ENCODE assay signal across 8 mouse cellular contexts in the genomic region with DNA sequence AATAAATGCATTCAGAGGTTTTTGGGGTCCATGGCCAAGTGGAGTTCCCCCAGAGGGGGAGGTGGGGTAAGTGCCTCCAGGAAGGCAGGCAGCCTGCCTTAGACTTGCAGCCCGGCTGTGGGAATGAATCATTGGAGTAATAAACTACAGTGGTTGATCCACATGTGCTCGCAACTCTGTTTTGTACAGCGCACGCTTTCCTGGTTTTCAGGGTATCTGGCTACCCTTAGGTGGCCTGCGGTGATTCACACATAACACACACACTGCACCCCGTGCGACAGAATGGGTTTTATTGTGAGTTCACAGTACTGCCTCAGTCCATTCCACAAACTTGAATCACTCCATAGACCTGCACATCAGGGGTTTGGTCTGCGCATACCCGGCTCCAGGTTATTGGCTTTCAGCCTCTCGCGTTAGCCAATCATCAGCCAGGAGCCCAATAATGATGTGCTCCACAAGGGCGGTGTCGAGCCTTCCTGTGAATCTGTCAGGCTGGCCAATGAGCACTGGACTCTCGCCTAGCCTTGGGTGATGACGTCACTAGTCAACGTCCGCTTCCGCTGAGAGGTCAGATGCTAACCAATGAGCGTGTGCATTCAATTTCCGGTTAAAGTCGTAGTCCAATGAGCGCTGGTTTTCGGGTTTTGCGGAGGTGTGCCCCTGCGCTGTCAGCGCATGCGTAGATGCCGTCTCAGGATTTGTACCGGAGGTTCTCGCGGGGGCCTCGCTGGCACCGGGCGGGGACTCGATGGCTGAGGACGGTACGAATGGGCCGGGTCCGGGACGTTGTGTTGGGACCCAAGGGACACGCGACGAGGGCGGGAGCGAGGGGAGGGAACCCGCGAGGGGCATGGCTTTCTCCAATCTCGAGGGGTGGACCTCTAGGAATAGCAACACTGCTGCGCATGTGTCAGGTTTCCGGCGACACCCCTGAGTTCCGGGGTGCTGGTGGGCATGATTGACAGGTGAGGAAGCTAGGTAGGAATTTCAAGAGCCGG. TPM values are rescaled to one million over a fixed set of nuclear protein-coding genes. Genes with fewer than 3 reads are reported as not detected.
DNase-seq lines count a peak whose midpoint lies in the region; ATAC-seq lines count a peak whose summit lies in the region.

A gene (plus strand): TSS at position 670 of the 998 bp plus-strand sequence.

- no peaks in the 10 kb centered on the region for H3K9me3 ChIP-seq in hindbrain, embryonic 14.5 days (ENCODE audit: control insufficient read depth, low read length)

- peak; percentile 96 for ATAC-seq in hindbrain, embryonic 14.5 days (ENCODE audit: low FRiP score)

- H3K4me2 ChIP-seq in hindbrain, embryonic 14.5 days (replicated peaks): peak within 1 kb of the TSS; percentile 58

- peak within 1 kb of the TSS; percentile 93 for H3K27ac ChIP-seq in hindbrain, embryonic 14.5 days

- DNase-seq in R1 (ENCODE audit: low read depth, low spot score): peak; percentile 100
- DNase-seq in cerebellum, postnatal 25 days: peak; percentile 96
- DNase-seq in frontal cortex, postnatal 25 days (ENCODE audit: low spot score in 2 of 2): peak; percentile 93 to 98
- peak; percentile 99 for DNase-seq in hindbrain, embryonic 14.5 days (ENCODE audit: low spot score)
- DNase-seq in layer of hippocampus, postnatal 36 days: peak; percentile 97 to 98
- DNase-seq in lung, postnatal 36 days: peak; percentile 98
- peak; percentile 100 for DNase-seq in retina, postnatal 1 day
- DNase-seq in urinary bladder, adult 18-20 months (ENCODE audit: low spot score in 2 of 2): peak; percentile 92 to 93

- no peaks in the 10 kb centered on the region for H3K27me3 ChIP-seq in hindbrain, embryonic 14.5 days (ENCODE audit: control insufficient read depth, insufficient read depth, low read length)

- peaks cover 81% of the 10 kb centered on the region for H3K36me3 ChIP-seq in hindbrain, embryonic 14.5 days (replicated peaks; ENCODE audit: control insufficient read depth, insufficient read depth)

- H3K4me1 ChIP-seq in hindbrain, embryonic 14.5 days (replicated peaks; ENCODE audit: control insufficient read depth, insufficient read depth, low read length): peaks cover 18% of the 10 kb centered on the region

- WGBS in hindbrain, embryonic 14.5 days: 5% methylated on average over 53 of the region's 53 CpGs

- H3K9ac ChIP-seq in hindbrain, embryonic 14.5 days: peak within 1 kb of the TSS; percentile 71

- H3K4me3 ChIP-seq in hindbrain, embryonic 14.5 days (replicated peaks; ENCODE audit: low read length): peak within 1 kb of the TSS; percentile 59

RNA-seq across cellular contexts. Expression of the gene that starts here (rescaled TPM):
- 68.2 and 76.7 TPM in 2 replicates for polyA plus RNA-seq in hindbrain, embryonic 14.5 days (2014; fragmentation: Nextera tagmentation; extraction: Ambion mirVana)
- 10 to 100 TPM; 65.6 to 77.8 TPM for total RNA-seq in layer of hippocampus, postnatal 36 days (2021)

Comparison
In these comparisons a context has a peak if more than half of its experiments do, and no peak if none do; other contexts are left out.
1. Peak in every context shown above with its lines: DNase-seq, ATAC-seq, H3K4me3 ChIP-seq and H3K27ac ChIP-seq.